In genomic region chr7:13511539-13511938, GRCm38 (mm10) we compare ENCODE assay signal across 10 mouse cellular contexts. TPM values are rescaled to one million over a fixed set of nuclear protein-coding genes. Genes with fewer than 3 reads are reported as not detected.
A peak's percentile ranks its signal among the peaks of the same experiment; 100 is the strongest.
DNase-seq lines count a peak whose midpoint lies in the region; ATAC-seq and TF ChIP-seq lines count a peak whose summit lies in the region.
"Had no signal": no experiment of that assay in that cellular context is flagged by ENCODE, and none has a peak within 500 bp of the region (broad histone marks: within the 10 kb centered on the region; RNA-seq: fewer than 3 reads in every experiment).

No protein-coding gene starts in this region.

- TF ChIP-seq CTCF in MEL (IDR thresholded peaks at IDR 0.05 in 2 of 3, conservative IDR thresholded peaks at IDR 0.05 in 1 of 3; ENCODE audit: control insufficient read depth in 1 of 3, insufficient read depth in 1 of 3, low read depth in 2 of 3, low read length in 3 of 3, poor library complexity in 1 of 3, severe bottlenecking in 1 of 3): peak; percentile 15 to 69 (median 23); a peak in 3 of 6 replicates

- no peaks in the 10 kb centered on the region for H3K9me3 ChIP-seq in MEL (replicated peaks; ENCODE audit: insufficient read depth, low read length)
- peaks cover 18% of the 10 kb centered on the region for H3K9me3 ChIP-seq in forebrain, embryonic 15.5 days
- H3K9me3 ChIP-seq: megakaryocyte, embryonic 14.5 days; stomach, embryonic 15.5 days had no signal

- ATAC-seq in forebrain, embryonic 15.5 days (replicated peaks): no peak

- H3K4me2 ChIP-seq in forebrain, embryonic 15.5 days (replicated peaks): no peak overlapping the region
- H3K4me2 ChIP-seq: stomach, embryonic 15.5 days had no signal

- H3K4me3 ChIP-seq in MEL (ENCODE audit: control insufficient read depth in 1 of 2, insufficient read depth in 1 of 2, low read depth in 2 of 2, low read length in 2 of 2): no peak overlapping the region
- H3K4me3 ChIP-seq in forebrain, embryonic 15.5 days: no peak overlapping the region
- H3K4me3 ChIP-seq: megakaryocyte, embryonic 14.5 days; stomach, embryonic 15.5 days had no signal

- no peak overlapping the region for H3K9ac ChIP-seq in MEL (ENCODE audit: control insufficient read depth, low read depth, low read length, poor library complexity, severe bottlenecking)
- no peak overlapping the region for H3K9ac ChIP-seq in forebrain, embryonic 15.5 days (replicated peaks)
- H3K9ac ChIP-seq: stomach, embryonic 15.5 days had no signal

- DNase-seq in layer of hippocampus, adult 11-12 months (ENCODE audit: low spot score): peak; percentile 29
- DNase-seq in layer of hippocampus, postnatal 36 days: no peak
- peak; percentile 46 for DNase-seq in MEL (ENCODE audit: low read depth, low spot score)
- DNase-seq in c-Kit-positive CD71-negative TER-119-negative erythroid progenitor cells, embryonic 14.5 days (ENCODE audit: low read depth): peak; percentile 6
- peak; percentile 4 for DNase-seq in lung, postnatal 14 days
- DNase-seq in cerebellum, adult 9-11 months: no peak
- DNase-seq in gastrocnemius, postnatal 25 days: no peak

- no peaks in the 10 kb centered on the region for H3K79me2 ChIP-seq in MEL (ENCODE audit: control insufficient read depth, insufficient read depth, low read length, poor library complexity)

- no peak overlapping the region for H3K27ac ChIP-seq in MEL (ENCODE audit: control insufficient read depth, low read depth, low read length)
- H3K27ac ChIP-seq in forebrain, embryonic 15.5 days (replicated peaks): no peak overlapping the region
- H3K27ac ChIP-seq: stomach, embryonic 15.5 days had no signal

- H3K36me3 ChIP-seq in MEL (ENCODE audit: control insufficient read depth in 1 of 2, insufficient read depth in 2 of 2, low read length in 2 of 2): no peaks in the 10 kb centered on the region
- H3K36me3 ChIP-seq in forebrain, embryonic 15.5 days: no peaks in the 10 kb centered on the region
- H3K36me3 ChIP-seq: stomach, embryonic 15.5 days had no signal

- no peaks in the 10 kb centered on the region for H3K4me1 ChIP-seq in MEL (ENCODE audit: control insufficient read depth in 1 of 2, insufficient read depth in 2 of 2, low read length in 2 of 2)
- no peaks in the 10 kb centered on the region for H3K4me1 ChIP-seq in forebrain, embryonic 15.5 days
- H3K4me1 ChIP-seq: megakaryocyte, embryonic 14.5 days; stomach, embryonic 15.5 days had no signal

- TF ChIP-seq RAD21 in MEL (IDR thresholded peaks at IDR 0.05; ENCODE audit: low read depth, low read length): peak; percentile 86

- no peak for TF ChIP-seq EP300 in MEL (IDR thresholded peaks at IDR 0.05; ENCODE audit: low read depth in 1 of 2, low read length in 2 of 2)

- 67% methylated on average over 1 of the region's 1 CpGs for WGBS in forebrain, embryonic 15.5 days

- H3K27me3 ChIP-seq in MEL (ENCODE audit: control insufficient read depth in 1 of 2, insufficient read depth in 2 of 2, low read length in 2 of 2): no peaks in the 10 kb centered on the region
- no peaks in the 10 kb centered on the region for H3K27me3 ChIP-seq in forebrain, embryonic 15.5 days
- H3K27me3 ChIP-seq: megakaryocyte, embryonic 14.5 days; stomach, embryonic 15.5 days had no signal

- no peak for TF ChIP-seq POLR2A in MEL (IDR thresholded peaks at IDR 0.05; ENCODE audit: control insufficient read depth in 1 of 2, insufficient read depth in 1 of 2, low read depth in 1 of 2, low read length in 2 of 2, poor library complexity in 1 of 2)

TF ChIP-seq in MEL, 35 proteins besides CTCF, POLR2A, EP300 and RAD21:
- peak; percentile 75 for TF ChIP-seq ZC3H11A (IDR thresholded peaks at IDR 0.05; ENCODE audit: low read depth, low read length)
- TF ChIP-seq MAFK (IDR thresholded peaks at IDR 0.05; ENCODE audit: borderline replicate concordance, low read depth, low read length): no peak
- no peak for TF ChIP-seq JUND (IDR thresholded peaks at IDR 0.05; ENCODE audit: low read depth, low read length)
- TF ChIP-seq KAT2A (conservative IDR thresholded peaks at IDR 0.05; ENCODE audit: low read depth, low read length): no peak
- TF ChIP-seq GATA1 (IDR thresholded peaks at IDR 0.05; ENCODE audit: low read depth, low read length): no peak
- TF ChIP-seq HCFC1 (IDR thresholded peaks at IDR 0.05; ENCODE audit: low read depth, low read length): no peak
- TF ChIP-seq SMC3 (IDR thresholded peaks at IDR 0.05; ENCODE audit: low read depth, low read length): peak; percentile 80

RNA-seq across cellular contexts. Expression of gene Bsph2, which starts 59.3 kb away (rescaled TPM):
- total RNA-seq in layer of hippocampus, postnatal 36 days (2021): not detected
- total RNA-seq in MEL (2012; rRNA removed): not detected in 2 replicates
- not detected for polyA plus RNA-seq in MEL (2012; ENCODE audit: insufficient read depth in 1 of 2, insufficient read length in 2 of 2, low read depth in 1 of 2, low replicate concordance in 2 of 2, missing spikeins in 1 of 2)
- not detected in 2 replicates for polyA plus RNA-seq in forebrain, embryonic 15.5 days (2015; fragmentation: Nextera tagmentation; extraction: Ambion mirVana)
- not detected for total RNA-seq in gastrocnemius, postnatal 25 days (2021)
- polyA plus RNA-seq: stomach, embryonic 15.5 days had no signal

Comparison
In these comparisons a context has a peak if more than half of its experiments do, and no peak if none do; other contexts are left out.
1. DNase-seq: peak in layer of hippocampus, adult 11-12 months (single experiment), MEL (single experiment), c-Kit-positive CD71-negative TER-119-negative erythroid progenitor cells, embryonic 14.5 days (single experiment) and lung, postnatal 14 days (single experiment); none in layer of hippocampus, postnatal 36 days (0 of 2), cerebellum, adult 9-11 months (single experiment) and gastrocnemius, postnatal 25 days (single experiment).